Mouse (Mus musculus) ES-Bruce4 (cell line): ENCODE data around the gene Prss50.

Source experiments
- CTCF ChIP-seq: IDR thresholded peaks from one replicate; pipeline ENCODE4 v1.8.1; 2011; ENCODE audit warnings: low read depth, low read length
- EP300 ChIP-seq: IDR thresholded peaks from 2 replicates; pipeline ENCODE4 v1.6.1; 2011; ENCODE audit warnings: low read depth, low read length; ENCODE audit not compliant: insufficient read depth
- POLR2A ChIP-seq: IDR thresholded peaks from one replicate; pipeline ENCODE4 v1.8.1; 2011; ENCODE audit warnings: low read length; ENCODE audit not compliant: insufficient read depth

GRCm38 (mm10) chr9:110908631-110909016 lies 50.9 kb downstream of the Prss50 start:
- TF ChIP-seq CTCF, result no peak
- TF ChIP-seq POLR2A, result no peak
- TF ChIP-seq EP300, result no peak
